Mouse (Mus musculus) megakaryocyte, embryonic 14.5 days (primary cell): Measurements from ENCODE around the gene Selenoi. TPM values are rescaled to one million over a fixed set of nuclear protein-coding genes. Genes with fewer than 3 reads are reported as not detected.

ENCODE experiments used
- H3K27me3 ChIP-seq: replicated peaks from 2 replicates; pipeline ENCODE3; 2012; ENCODE audit warnings: inconsistent platforms
- H3K36me3 ChIP-seq: replicated peaks from 2 replicates; pipeline ENCODE3; 2012; ENCODE audit warnings: low read length, inconsistent platforms, mixed read lengths
- H3K4me1 ChIP-seq: 2 replicates; pipeline ENCODE4 v1.6.1; 2012; ENCODE audit warnings: inconsistent platforms
- H3K4me3 ChIP-seq: replicated peaks from 2 replicates; pipeline ENCODE3; 2012; ENCODE audit warnings: moderate library complexity, mild to moderate bottlenecking, inconsistent platforms
- H3K9me3 ChIP-seq: 2 replicates; pipeline ENCODE4 v1.6.1; 2012; ENCODE audit warnings: inconsistent platforms
- FLI1 ChIP-seq: IDR thresholded peaks from 2 replicates; pipeline ENCODE4 v1.6.1; 2012; ENCODE audit warnings: low read length, inconsistent platforms, mixed read lengths
- GATA1 ChIP-seq: IDR thresholded peaks from 3 replicates; pipeline ENCODE4 v1.6.1; 2012; ENCODE audit warnings: mixed read lengths, low read length, inconsistent platforms, borderline replicate concordance
- polyA plus RNA-seq: library from polyadenylated mRNA; stranded (reverse); fragments of >175 nt; gene quantifications from 2 replicates; pipeline ENCODE4 v1.2.3, GENCODE M21; 2012; ENCODE audit warnings: low replicate concordance; ENCODE audit not compliant: insufficient read depth

The Selenoi gene
- polyA plus RNA-seq, 1 experiment, result 0.96 TPM

- H3K27me3 ChIP-seq, result no peaks in the 10 kb centered on the region
- H3K4me3 ChIP-seq, result peak overlapping the region; percentile 62
- H3K4me1 ChIP-seq, result peaks cover 66% of the 10 kb centered on the region
- H3K36me3 ChIP-seq, result peaks cover 8% of the 10 kb centered on the region
- no peak for TF ChIP-seq FLI1
- no peak for TF ChIP-seq GATA1
- H3K9me3 ChIP-seq, result no peaks in the 10 kb centered on the region
These were observed 1.6 kb downstream of the Selenoi start for GRCm38 (mm10) chr5:30233979-30234378.

- Histone ChIP-seq H3K27me3 (no peaks in the 10 kb centered on the region), H3K36me3 (peaks cover under 1% of the 10 kb centered on the region), H3K4me3 (no peak overlapping the region), H3K9me3 (no peaks in the 10 kb centered on the region), H3K4me1 (peaks cover 83% of the 10 kb centered on the region)
- TF ChIP-seq GATA1 (no peak), FLI1 (no peak)
These were observed 3.3 kb downstream of the Selenoi start for GRCm38 (mm10) chr5:30235641-30236126.

- no peaks in the 10 kb centered on the region for H3K27me3 ChIP-seq
- TF ChIP-seq FLI1, result no peak
- TF ChIP-seq GATA1, result no peak
- H3K4me1 ChIP-seq, result peaks cover 88% of the 10 kb centered on the region
- no peaks in the 10 kb centered on the region for H3K36me3 ChIP-seq
- H3K9me3 ChIP-seq, result no peaks in the 10 kb centered on the region
- H3K4me3 ChIP-seq, result no peak overlapping the region
These were observed 6.2 kb downstream of the Selenoi start for GRCm38 (mm10) chr5:30238533-30238932.

GRCm38 (mm10) chr5:30240552-30240951, 8.2 kb downstream of the Selenoi start:
- no peaks in the 10 kb centered on the region for H3K27me3 ChIP-seq
- no peaks in the 10 kb centered on the region for H3K9me3 ChIP-seq
- H3K4me3 ChIP-seq, result peak overlapping the region; percentile 30
- no peak for TF ChIP-seq GATA1
- no peak for TF ChIP-seq FLI1
- peaks cover 87% of the 10 kb centered on the region for H3K4me1 ChIP-seq
- H3K36me3 ChIP-seq, result no peaks in the 10 kb centered on the region

GRCm38 (mm10) chr5:30242410-30242809, 10.0 kb downstream of the Selenoi start:
- no peaks in the 10 kb centered on the region for H3K9me3 ChIP-seq
- peaks cover 75% of the 10 kb centered on the region for H3K4me1 ChIP-seq
- TF ChIP-seq FLI1, result no peak
- no peak for TF ChIP-seq GATA1
- peaks cover 6% of the 10 kb centered on the region for H3K36me3 ChIP-seq
- no peak overlapping the region for H3K4me3 ChIP-seq
- H3K27me3 ChIP-seq, result no peaks in the 10 kb centered on the region

GRCm38 (mm10) chr5:30243741-30244140, 11.4 kb downstream of the Selenoi start:
- Histone ChIP-seq H3K4me3 (no peak overlapping the region), H3K4me1 (peaks cover 64% of the 10 kb centered on the region), H3K36me3 (peaks cover 14% of the 10 kb centered on the region), H3K9me3 (no peaks in the 10 kb centered on the region), H3K27me3 (no peaks in the 10 kb centered on the region)
- no peak for TF ChIP-seq FLI1
- no peak for TF ChIP-seq GATA1

GRCm38 (mm10) chr5:30245861-30246416, 13.6 kb downstream of the Selenoi start:
- TF ChIP-seq FLI1 (no peak), GATA1 (no peak)
- Histone ChIP-seq H3K36me3 (peaks cover 29% of the 10 kb centered on the region), H3K4me1 (peaks cover 42% of the 10 kb centered on the region)

GRCm38 (mm10) chr5:30247666-30248065, 15.3 kb downstream of the Selenoi start:
- Histone ChIP-seq H3K9me3 (peaks cover 5% of the 10 kb centered on the region), H3K4me1 (peaks cover 28% of the 10 kb centered on the region), H3K4me3 (no peak overlapping the region), H3K36me3 (peaks cover 43% of the 10 kb centered on the region), H3K27me3 (no peaks in the 10 kb centered on the region)
- no peak for TF ChIP-seq FLI1
- TF ChIP-seq GATA1, result no peak

More at GRCm38 (mm10) chr5:30245861-30246416, 13.6 kb downstream of the Selenoi start:
- Histone ChIP-seq H3K4me3 (no peak overlapping the region), H3K9me3 (no peaks in the 10 kb centered on the region), H3K27me3 (no peaks in the 10 kb centered on the region)

- H3K36me3 ChIP-seq, result peaks cover 84% of the 10 kb centered on the region
- no peaks in the 10 kb centered on the region for H3K27me3 ChIP-seq
- H3K4me3 ChIP-seq, result no peak overlapping the region
- TF ChIP-seq FLI1, result no peak
- H3K4me1 ChIP-seq, result peaks cover 15% of the 10 kb centered on the region
- H3K9me3 ChIP-seq, result peaks cover 5% of the 10 kb centered on the region
These were observed 23.4 kb downstream of the Selenoi start for GRCm38 (mm10) chr5:30255567-30256354.

- H3K4me3 ChIP-seq, result no peak overlapping the region
- peaks cover 18% of the 10 kb centered on the region for H3K4me1 ChIP-seq
- no peaks in the 10 kb centered on the region for H3K27me3 ChIP-seq
- H3K9me3 ChIP-seq, result no peaks in the 10 kb centered on the region
- TF ChIP-seq FLI1 (no peak), GATA1 (no peak)
- H3K36me3 ChIP-seq, result peaks cover 86% of the 10 kb centered on the region
These were observed 26.4 kb downstream of the Selenoi start for GRCm38 (mm10) chr5:30258776-30259175.
